Mouse (Mus musculus) embryonic facial prominence, embryonic 11.5 days (tissue): ENCODE data around the gene Ecsit. TPM values are rescaled to one million over a fixed set of nuclear protein-coding genes. Genes with fewer than 3 reads are reported as not detected.

Experiments
- ATAC-seq: fragments of 200-750 bp; cut with Nextera tagmentation; replicated peaks from 2 replicates; pipeline ENCODE4 v1.8.0; 2017; ENCODE audit warnings: low read depth; ENCODE audit not compliant: insufficient number of reproducible peaks, low FRiP score, low TSS enrichment
- DNase-seq: peaks from one replicate; pipeline ENCODE4 v3.0.0-alpha.2; 2015; ENCODE audit warnings: low spot score
- H3K27ac ChIP-seq: fragments of 300-500 bp; sonication (generic); replicated peaks from 2 replicates; pipeline ENCODE4 v1.5.1; 2014; ENCODE audit warnings: mild to moderate bottlenecking, low read depth, low read length, control low read depth
- H3K27me3 ChIP-seq: fragments of 300-500 bp; sonication (generic); 2 replicates; pipeline ENCODE4 v1.6.1; 2014; ENCODE audit warnings: mild to moderate bottlenecking, low read length, moderate library complexity, mixed read lengths; ENCODE audit not compliant: control insufficient read depth, insufficient read depth
- H3K36me3 ChIP-seq: fragments of 300-500 bp; sonication (generic); replicated peaks from 2 replicates; pipeline ENCODE4 v1.6.1; 2014; ENCODE audit warnings: low read depth, mild to moderate bottlenecking, low read length, moderate library complexity, mixed read lengths; ENCODE audit not compliant: control insufficient read depth, insufficient read depth
- H3K4me1 ChIP-seq: fragments of 300-500 bp; sonication (generic); 2 replicates; pipeline ENCODE4 v1.6.1; 2014; ENCODE audit warnings: low read length, mixed read lengths; ENCODE audit not compliant: control insufficient read depth, insufficient read depth
- H3K4me2 ChIP-seq: fragments of 300-500 bp; sonication (generic); 2 replicates; pipeline ENCODE4 v1.6.1; 2014; ENCODE audit warnings: low read depth, mild to moderate bottlenecking, control low read depth, low read length, moderate library complexity
- H3K4me3 ChIP-seq: fragments of 300-500 bp; sonication (generic); 2 replicates; pipeline ENCODE4 v1.5.1; 2014; ENCODE audit warnings: low read depth, low read length, control low read depth
- H3K9ac ChIP-seq: fragments of 300-500 bp; sonication (generic); replicated peaks from 2 replicates; pipeline ENCODE4 v1.6.1; 2014; ENCODE audit warnings: mild to moderate bottlenecking, control low read depth, low read length
- H3K9me3 ChIP-seq: fragments of 300-500 bp; sonication (generic); replicated peaks from 2 replicates; pipeline ENCODE4 v1.6.1; 2016; ENCODE audit warnings: mild to moderate bottlenecking, low read length, inconsistent platforms, mixed read lengths; ENCODE audit not compliant: control insufficient read depth
- WGBS: fragments of 180-500 bp; shearing (Covaris S2); extraction: QIAGEN DNeasy Blood & Tissue Kit; methylation state at CpG from one replicate; pipeline ENCODE4 v1.1.7; 2014; 5-methylcytosine and 5-hydroxymethylcytosine counted together
- polyA plus RNA-seq: library from polyadenylated mRNA; unstranded; fragments of >200 nt; fragmentation: Nextera tagmentation; extraction: Ambion mirVana; gene quantifications from 2 replicates; pipeline ENCODE4 v1.2.1, GENCODE M21; 2014

Ecsit gene
- polyA plus RNA-seq, 1 experiment from 2014 or later: 26.6 TPM

DNA sequence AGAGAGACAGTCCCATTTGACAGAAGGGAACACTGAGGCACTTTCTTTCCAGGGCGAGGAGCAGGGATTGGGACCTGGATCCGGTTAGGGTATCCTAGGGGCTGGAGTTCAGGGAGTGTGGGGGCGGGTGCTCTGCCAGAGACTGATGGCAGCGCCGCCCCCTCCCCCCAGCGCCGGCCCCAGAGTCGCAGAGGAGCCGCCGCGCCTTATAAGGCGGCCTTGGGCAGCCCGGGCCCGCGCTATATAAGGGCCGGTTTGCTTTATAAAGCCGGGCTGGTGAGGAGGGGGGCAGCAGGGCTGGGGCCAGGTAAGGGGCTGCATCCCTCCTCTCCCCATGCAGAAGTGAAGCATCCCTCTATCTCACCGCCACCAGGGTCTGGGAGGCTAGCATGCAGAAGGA lies 14.7 kb upstream of the Ecsit start:
- ATAC-seq: no peak
- peaks cover 12% of the 10 kb centered on the region for H3K27me3 ChIP-seq
- WGBS: 3% methylated on average over 15 of the region's 18 CpGs
- H3K4me3 ChIP-seq: 0 out of 2 replicates have a peak overlapping the region, but pooled peaks have one; percentile 5
- H3K9me3 ChIP-seq: no peaks in the 10 kb centered on the region
- no peak overlapping the region for H3K9ac ChIP-seq
- DNase-seq: peak; percentile 43
- H3K27ac ChIP-seq: no peak overlapping the region
- H3K4me1 ChIP-seq: no peaks in the 10 kb centered on the region
- H3K4me2 ChIP-seq: no peak overlapping the region
- no peaks in the 10 kb centered on the region for H3K36me3 ChIP-seq

DNA sequence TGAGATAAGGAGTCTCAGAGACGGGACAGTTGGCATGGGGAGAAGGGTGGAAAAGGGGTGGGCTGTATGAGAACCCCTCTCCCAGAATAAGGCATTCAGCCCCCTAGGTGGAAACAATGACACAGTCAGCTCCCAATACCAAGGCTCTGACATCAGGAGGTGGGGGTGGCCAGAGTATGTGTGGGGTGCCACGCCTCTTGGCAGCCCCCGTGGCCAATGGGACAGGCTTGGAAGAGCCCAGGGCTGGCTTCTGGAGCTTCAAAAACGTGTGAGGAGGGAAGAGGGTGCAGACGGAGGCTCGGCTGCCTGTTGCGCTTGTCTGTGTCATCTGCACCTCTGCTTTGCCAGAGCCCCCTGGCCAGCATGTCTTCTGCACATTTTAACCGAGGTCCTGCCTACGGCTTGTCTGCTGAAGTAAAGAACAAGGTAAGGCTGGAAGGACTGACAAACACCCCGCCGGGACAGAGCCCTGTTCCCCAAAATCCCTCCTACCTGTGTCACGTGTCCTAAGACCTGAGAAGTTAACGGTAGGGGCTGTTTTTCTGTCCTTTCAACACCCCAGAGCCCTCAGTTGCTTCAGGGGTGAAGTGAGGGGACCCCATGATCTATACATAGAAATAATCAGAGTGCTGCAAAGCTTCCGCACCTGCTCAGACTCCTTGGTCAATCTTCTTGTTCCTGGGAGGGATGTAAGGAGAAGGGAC lies 13.9 kb upstream of the Ecsit start, which contains the start of gene Cnn1:
Gene Cnn1, plus strand, starts transcription at position 224 of the 704 bp plus-strand sequence.
- H3K27ac ChIP-seq: no peak within 1 kb of the TSS
- DNase-seq: peak; percentile 13
- H3K9ac ChIP-seq: no peak within 1 kb of the TSS
- no peak within 1 kb of the TSS for H3K4me2 ChIP-seq
- no peaks in the 10 kb centered on the region for H3K9me3 ChIP-seq
- no peaks in the 10 kb centered on the region for H3K36me3 ChIP-seq
- no peaks in the 10 kb centered on the region for H3K4me1 ChIP-seq
- ATAC-seq: no peak
- H3K4me3 ChIP-seq: 0 out of 2 replicates have a peak within 1 kb of the TSS, but pooled peaks have one; percentile 5
- H3K27me3 ChIP-seq: peaks cover 12% of the 10 kb centered on the region
- 7% methylated on average over 14 of the region's 14 CpGs for WGBS

DNA sequence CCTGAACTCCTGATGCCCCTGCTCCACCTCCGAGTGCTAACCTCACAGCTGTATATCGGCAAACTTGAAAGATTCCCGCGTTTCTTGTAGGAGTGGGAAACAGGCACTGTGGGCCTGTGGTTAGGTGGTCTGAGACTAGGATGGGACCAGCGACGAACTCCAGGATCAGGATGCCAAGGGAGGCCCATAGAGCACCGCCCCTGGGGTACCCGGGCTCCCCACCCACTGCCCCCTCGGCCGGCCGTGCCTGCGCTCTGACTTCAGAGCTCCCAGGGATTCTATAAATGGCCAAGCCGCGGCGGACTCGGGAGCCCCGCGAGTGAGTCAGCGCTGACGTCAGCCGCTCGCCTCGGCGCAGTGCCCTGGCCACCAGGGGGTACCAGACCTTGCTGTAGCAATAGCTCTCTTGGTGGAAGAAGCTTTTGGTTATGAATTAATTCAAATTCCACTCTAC lies 10.6 kb upstream of the Ecsit start:
- peak; percentile 88 for DNase-seq
- no peaks in the 10 kb centered on the region for H3K9me3 ChIP-seq
- ATAC-seq: peak; percentile 78
- H3K27me3 ChIP-seq: peaks cover 10% of the 10 kb centered on the region
- H3K9ac ChIP-seq: peak overlapping the region; percentile 75
- no peaks in the 10 kb centered on the region for H3K36me3 ChIP-seq
- WGBS: 2% methylated on average over 24 of the region's 24 CpGs
- no peak overlapping the region for H3K27ac ChIP-seq
- no peaks in the 10 kb centered on the region for H3K4me1 ChIP-seq
- peak overlapping the region; percentile 29 for H3K4me3 ChIP-seq
- peak overlapping the region; percentile 65 for H3K4me2 ChIP-seq

DNA sequence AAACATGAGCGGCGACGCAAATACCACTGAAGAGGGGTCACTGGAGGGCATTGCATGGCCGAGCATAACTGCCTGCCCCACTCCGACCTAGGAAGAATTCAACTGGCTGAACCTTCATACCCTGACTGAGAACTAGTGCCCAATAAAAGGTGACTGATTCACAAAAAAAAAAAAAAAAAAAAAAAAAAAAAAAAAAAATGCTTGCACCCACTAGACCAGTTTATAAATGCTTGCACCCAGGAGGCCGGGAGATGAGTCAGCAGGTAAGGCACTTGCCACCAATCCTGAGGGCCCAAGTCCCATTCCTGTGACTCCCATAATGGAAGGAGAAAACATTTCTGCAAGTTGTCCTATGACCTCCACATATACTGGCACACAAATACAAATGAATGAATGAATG lies 7.5 kb upstream of the Ecsit start:
- Histone ChIP-seq H3K9me3 (no peaks in the 10 kb centered on the region), H3K9ac (no peak overlapping the region), H3K27ac (no peak overlapping the region), H3K36me3 (no peaks in the 10 kb centered on the region), H3K27me3 (no peaks in the 10 kb centered on the region; the same call in 1 of the 2 replicates), H3K4me2 (no peak overlapping the region), H3K4me1 (no peaks in the 10 kb centered on the region), H3K4me3 (no peak overlapping the region)
- DNase-seq (no peak), ATAC-seq (no peak)
- 86% methylated on average over 6 of the region's 6 CpGs for WGBS

DNA sequence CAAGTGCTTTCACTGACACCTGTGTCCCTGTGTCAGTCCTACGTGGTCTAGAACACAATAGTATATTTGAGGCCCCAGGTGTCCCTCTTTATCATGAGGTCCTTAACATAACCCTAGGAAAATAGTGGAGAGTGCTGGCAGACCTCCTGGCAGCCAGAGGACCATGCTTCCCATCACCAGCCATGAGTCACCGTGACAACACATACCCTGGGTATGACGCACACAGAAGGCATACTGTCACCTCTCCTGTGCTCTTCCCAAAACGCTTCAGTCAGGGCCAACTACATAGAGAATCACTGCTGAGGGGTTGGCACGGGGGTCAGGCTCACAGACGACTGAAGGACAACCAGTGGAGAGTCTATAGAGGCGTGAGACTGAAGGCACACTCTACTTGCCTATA lies 4.7 kb upstream of the Ecsit start:
- no peak for ATAC-seq
- no peak for DNase-seq
- Histone ChIP-seq H3K4me1 (no peaks in the 10 kb centered on the region), H3K27me3 (no peaks in the 10 kb centered on the region), H3K36me3 (no peaks in the 10 kb centered on the region), H3K4me3 (no peak overlapping the region), H3K4me2 (no peak overlapping the region), H3K9me3 (no peaks in the 10 kb centered on the region), H3K27ac (no peak overlapping the region), H3K9ac (no peak overlapping the region)
- 83% methylated on average over 7 of the region's 7 CpGs for WGBS

DNA sequence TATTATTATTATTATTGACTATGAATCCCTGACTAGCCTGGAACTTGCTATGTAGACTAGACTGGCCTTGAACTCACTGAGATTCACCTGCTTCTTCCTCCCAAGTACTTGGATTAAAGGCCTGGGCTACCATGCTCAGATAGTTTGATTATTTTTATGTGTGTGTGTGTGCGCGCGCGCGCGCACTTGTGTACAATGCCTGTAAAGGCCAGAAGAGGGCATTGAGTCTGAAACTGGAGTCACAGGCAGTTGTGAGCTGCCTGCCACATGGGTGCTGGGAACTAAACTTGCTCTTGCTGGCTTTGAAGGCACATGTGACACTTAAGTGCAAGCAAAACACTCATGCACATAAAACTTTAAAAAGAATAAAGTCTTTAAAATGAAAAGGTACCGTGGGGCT lies 4.0 kb upstream of the Ecsit start:
- Histone ChIP-seq H3K4me2 (no peak overlapping the region), H3K27ac (no peak overlapping the region), H3K4me1 (no peaks in the 10 kb centered on the region), H3K9ac (no peak overlapping the region), H3K9me3 (no peaks in the 10 kb centered on the region), H3K36me3 (no peaks in the 10 kb centered on the region), H3K4me3 (no peak overlapping the region), H3K27me3 (no peaks in the 10 kb centered on the region)
- WGBS: 98% methylated on average over 7 of the region's 7 CpGs
- DNase-seq (no peak), ATAC-seq (no peak)

DNA sequence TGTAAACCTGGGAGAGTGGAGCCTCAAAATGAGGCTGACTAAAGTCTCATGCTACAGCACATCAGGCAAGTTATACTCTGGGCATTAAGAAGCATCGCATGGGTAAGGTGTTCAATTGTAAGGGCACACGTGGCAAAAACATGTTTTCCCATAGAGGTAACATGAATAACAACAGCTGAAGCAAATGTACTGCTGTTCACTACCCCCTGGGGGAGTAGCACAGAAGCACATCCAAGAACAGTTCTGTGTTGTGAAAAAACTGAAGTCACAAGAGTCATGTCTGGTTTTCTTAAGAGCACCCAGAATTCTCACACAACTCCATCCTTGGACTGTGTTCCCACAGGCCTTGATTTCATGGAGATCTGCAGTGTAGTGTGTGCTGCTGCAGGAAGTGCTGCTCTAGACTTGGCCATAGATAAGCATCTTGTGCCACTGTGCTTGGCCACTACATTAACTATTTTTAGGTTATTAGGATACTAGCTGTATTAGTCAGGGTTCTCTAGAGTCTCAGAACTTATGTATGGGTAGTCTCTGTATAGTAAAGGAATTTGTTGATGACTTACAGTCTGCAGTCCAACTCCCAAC lies 1.9 kb upstream of the Ecsit start:
- no peak overlapping the region for H3K4me3 ChIP-seq
- H3K27ac ChIP-seq: no peak overlapping the region
- no peaks in the 10 kb centered on the region for H3K9me3 ChIP-seq
- no peak overlapping the region for H3K4me2 ChIP-seq
- no peak overlapping the region for H3K9ac ChIP-seq
- H3K27me3 ChIP-seq: no peaks in the 10 kb centered on the region
- H3K36me3 ChIP-seq: no peaks in the 10 kb centered on the region
- no peaks in the 10 kb centered on the region for H3K4me1 ChIP-seq
- WGBS: 78% methylated on average over 2 of the region's 2 CpGs
- DNase-seq (no peak), ATAC-seq (no peak)

DNA sequence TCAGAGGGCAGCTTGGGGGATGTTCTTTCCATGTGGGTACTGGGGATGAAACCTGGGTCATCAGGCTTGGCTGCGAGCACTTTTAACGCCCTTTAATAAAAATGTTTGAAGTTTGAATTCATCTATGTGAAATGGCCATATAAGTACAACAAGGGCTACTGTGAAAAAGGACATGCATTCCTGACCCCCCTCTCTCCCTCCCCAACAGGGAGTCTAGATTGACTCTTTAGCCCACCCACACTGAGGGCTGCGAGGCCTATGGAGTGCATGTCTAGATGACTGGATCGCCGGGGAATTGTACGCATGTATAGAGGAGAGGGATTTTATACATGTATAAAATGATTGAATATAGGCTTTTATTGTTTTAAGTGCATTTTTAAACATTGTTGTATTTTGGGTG lies 774 bp upstream of the Ecsit start:
- ATAC-seq (no peak), DNase-seq (no peak)
- Histone ChIP-seq H3K36me3 (no peaks in the 10 kb centered on the region), H3K4me1 (no peaks in the 10 kb centered on the region), H3K9ac (peak overlapping the region; percentile 50; the same call in 1 of the 2 replicates), H3K27me3 (no peaks in the 10 kb centered on the region), H3K9me3 (no peaks in the 10 kb centered on the region), H3K27ac (no peak overlapping the region), H3K4me2 (peak overlapping the region; percentile 32), H3K4me3 (peak overlapping the region; percentile 70)
- WGBS: 75% methylated on average over 6 of the region's 6 CpGs
